Mouse (Mus musculus): ENCODE data around the gene Enox1. TPM values are rescaled to one million over a fixed set of nuclear protein-coding genes. Genes with fewer than 3 reads are reported as not detected.

Gene Enox1
- total and polyA plus RNA-seq, 3 experiments, result not detected

GRCm38 (mm10) chr14:77416358-77416757 is 259.8 kb downstream of the Enox1 start:
- H3K4me2 ChIP-seq (ENCODE audit: insufficient read depth, low read depth, poor library complexity, severe bottlenecking), result no peak overlapping the region
- H3K79me2 ChIP-seq (replicated peaks; ENCODE audit: control insufficient read depth, extremely low read depth, insufficient read depth, poor library complexity, severe bottlenecking), result no peaks in the 10 kb centered on the region
- no peaks in the 10 kb centered on the region for H3K4me1 ChIP-seq (ENCODE audit: control insufficient read depth in 1 of 2, insufficient read depth in 2 of 2)
- no peak for DNase-seq (ENCODE audit: extremely low read depth)
- no peaks in the 10 kb centered on the region for H3K27me3 ChIP-seq (replicated peaks)
- dilution Hi-C loops (cut with MboI; ENCODE audit: extremely low pct_ligation_motif_present, extremely low pct_unique_long_range_greater_than_20kb, low sequenced_read_pairs) (no loop called here), in situ Hi-C loops (cut with MboI; ENCODE audit: low pct_ligation_motif_present, low pct_unique_long_range_greater_than_20kb, low sequenced_read_pairs) (no loop called here)
- H3K36me3 ChIP-seq (replicated peaks in 1 of 2; ENCODE audit: control insufficient read depth in 1 of 2, insufficient read depth in 1 of 2, low read length in 1 of 2), result no peaks in the 10 kb centered on the region
- H3K27ac ChIP-seq (ENCODE audit: insufficient read depth, low read depth), result no peak overlapping the region
- no peak overlapping the region for H3K9ac ChIP-seq (ENCODE audit: insufficient read depth, low read depth)
- peaks cover 72% of the 10 kb centered on the region for H3K9me3 ChIP-seq (replicated peaks; ENCODE audit: low read length)
- H3K4me3 ChIP-seq (replicated peaks in 1 of 3; ENCODE audit: low read depth in 2 of 3, low read length in 2 of 3, poor library complexity in 1 of 3), result no peak overlapping the region
- no peak for TF ChIP-seq TCF12 (IDR thresholded peaks at IDR 0.05; ENCODE audit: low read depth, low read length)
- no peak for TF ChIP-seq ELF1 (IDR thresholded peaks at IDR 0.05; ENCODE audit: low read depth, low read length)

- no peak overlapping the region for H3K4me3 ChIP-seq (replicated peaks in 1 of 3; ENCODE audit: low read depth in 2 of 3, low read length in 2 of 3, poor library complexity in 1 of 3)
- in situ Hi-C loops (cut with MboI; ENCODE audit: low pct_ligation_motif_present, low pct_unique_long_range_greater_than_20kb, low sequenced_read_pairs), result no loop called here
- H3K4me1 ChIP-seq (ENCODE audit: control insufficient read depth in 1 of 2, insufficient read depth in 2 of 2), result no peaks in the 10 kb centered on the region
- no peak for TF ChIP-seq POLR2AphosphoS2 (IDR thresholded peaks at IDR 0.05; ENCODE audit: low read depth, low read length)
- no peak for TF ChIP-seq SMC3 (IDR thresholded peaks at IDR 0.05; ENCODE audit: low read depth, low read length)
- TF ChIP-seq JUND (conservative IDR thresholded peaks at IDR 0.05; ENCODE audit: low read depth, low read length), result no peak
- TF ChIP-seq MXI1 (IDR thresholded peaks at IDR 0.05; ENCODE audit: low read depth, low read length), result no peak
- TF ChIP-seq JUN (IDR thresholded peaks at IDR 0.05; ENCODE audit: insufficient read depth, low read depth, low read length), result no peak
- no peak for TF ChIP-seq ZC3H11A (IDR thresholded peaks at IDR 0.05; ENCODE audit: low read depth, low read length)
- TF ChIP-seq ZNF384 (IDR thresholded peaks at IDR 0.05; ENCODE audit: low read depth, low read length), result no peak
- no peak for TF ChIP-seq ETS1 (conservative IDR thresholded peaks at IDR 0.05; ENCODE audit: low read depth, low read length)
- no peak for TF ChIP-seq KAT2A (IDR thresholded peaks at IDR 0.05; ENCODE audit: insufficient replicate concordance, low read length)
- no peak for TF ChIP-seq TBP (conservative IDR thresholded peaks at IDR 0.05; ENCODE audit: low read depth, low read length)
- no peak for TF ChIP-seq MAFK (IDR thresholded peaks at IDR 0.05; ENCODE audit: insufficient replicate concordance, low read length)
- no peak for TF ChIP-seq USF1 (IDR thresholded peaks at IDR 0.05; ENCODE audit: low read depth, low read length)
- TF ChIP-seq RCOR1 (conservative IDR thresholded peaks at IDR 0.05; ENCODE audit: low read depth, low read length), result no peak
- no peak for TF ChIP-seq UBTF (IDR thresholded peaks at IDR 0.05; ENCODE audit: low read depth, low read length)
- H3K36me3 ChIP-seq (replicated peaks in 1 of 2; ENCODE audit: control insufficient read depth in 1 of 2, insufficient read depth in 1 of 2, low read length in 1 of 2), result no peaks in the 10 kb centered on the region
- H3K9ac ChIP-seq (ENCODE audit: insufficient read depth, low read depth), result no peak overlapping the region
- peaks cover 58% of the 10 kb centered on the region for H3K9me3 ChIP-seq (replicated peaks; ENCODE audit: low read length)
- H3K27me3 ChIP-seq (replicated peaks), result no peaks in the 10 kb centered on the region
- H3K79me2 ChIP-seq (replicated peaks; ENCODE audit: control insufficient read depth, extremely low read depth, insufficient read depth, poor library complexity, severe bottlenecking), result no peaks in the 10 kb centered on the region
- dilution Hi-C loops (cut with MboI; ENCODE audit: extremely low pct_ligation_motif_present, extremely low pct_unique_long_range_greater_than_20kb, low sequenced_read_pairs), result no loop called here
- H3K4me2 ChIP-seq (ENCODE audit: insufficient read depth, low read depth, poor library complexity, severe bottlenecking), result no peak overlapping the region
- no peak overlapping the region for H3K27ac ChIP-seq (ENCODE audit: insufficient read depth, low read depth)
- DNase-seq (ENCODE audit: extremely low read depth), result no peak
Measured at GRCm38 (mm10) chr14:77421031-77421430, 264.5 kb downstream of the Enox1 start.
